Mouse (Mus musculus) MEL (cell line): ENCODE results near the gene Tas2r144. TPM values are rescaled to one million over a fixed set of nuclear protein-coding genes. Genes with fewer than 3 reads are reported as not detected.

Experiments used
- DNase-seq: peaks from one replicate; pipeline ENCODE4 v3.0.0; 2011; ENCODE audit warnings: low read depth, low spot score
- H3K27ac ChIP-seq: 2 replicates; pipeline ENCODE4 v1.5.1; 2012; ENCODE audit warnings: low read depth, mild to moderate bottlenecking, control low read depth, low read length, moderate library complexity; ENCODE audit not compliant: control insufficient read depth
- H3K27me3 ChIP-seq, 2 experiments: fragments of 150-350 bp in 1 of 2; sonication (generic) in 1 of 2; 2 replicates each; pipeline ENCODE4 v1.6.1; 2012; ENCODE audit warnings: low read length in 2 of 2, mild to moderate bottlenecking in 2 of 2, improper control_type of control experiment in 1 of 2, moderate library complexity in 1 of 2; ENCODE audit not compliant: insufficient read depth in 2 of 2, control insufficient read depth in 1 of 2
- H3K36me3 ChIP-seq, 2 experiments: 2 replicates each; pipeline ENCODE4 v1.6.1; 2012 to 2014; ENCODE audit warnings: low read length in 2 of 2, improper control_type of control experiment in 1 of 2, inconsistent platforms in 1 of 2, mild to moderate bottlenecking in 1 of 2; ENCODE audit not compliant: insufficient read depth in 2 of 2, control insufficient read depth in 1 of 2
- H3K4me1 ChIP-seq, 2 experiments: fragments of 150-350 bp in 1 of 2; sonication (generic) in 1 of 2; 2 replicates each; pipeline ENCODE4 v1.6.1; 2012; ENCODE audit warnings: low read length in 2 of 2, improper control_type of control experiment in 1 of 2, mild to moderate bottlenecking in 1 of 2; ENCODE audit not compliant: insufficient read depth in 2 of 2, control insufficient read depth in 1 of 2
- H3K4me3 ChIP-seq, 2 experiments: fragments of 150-350 bp in 1 of 2; sonication (generic) in 1 of 2; 2 replicates each; pipeline ENCODE4 v1.5.1; 2012; ENCODE audit warnings: low read depth in 2 of 2, low read length in 2 of 2, mild to moderate bottlenecking in 2 of 2, moderate library complexity in 2 of 2, control low read depth in 1 of 2, improper control_type of control experiment in 1 of 2; ENCODE audit not compliant: control insufficient read depth in 1 of 2, insufficient read depth in 1 of 2
- H3K79me2 ChIP-seq: 2 replicates; pipeline ENCODE4 v1.6.1; 2012; ENCODE audit warnings: mild to moderate bottlenecking, low read length, moderate library complexity; ENCODE audit not compliant: control insufficient read depth, poor library complexity, insufficient read depth
- H3K9ac ChIP-seq: 2 replicates; pipeline ENCODE4 v1.6.1; 2012; ENCODE audit warnings: low read depth, mild to moderate bottlenecking, control low read depth, low read length, moderate library complexity; ENCODE audit not compliant: control insufficient read depth, poor library complexity, severe bottlenecking
- H3K9me3 ChIP-seq: fragments of 150-350 bp; sonication (generic); replicated peaks from 2 replicates; pipeline ENCODE4 v1.6.1; 2012; ENCODE audit warnings: mild to moderate bottlenecking, low read length, improper control_type of control experiment, moderate library complexity; ENCODE audit not compliant: insufficient read depth
- BHLHE40 ChIP-seq: IDR thresholded peaks from 2 replicates; pipeline ENCODE4 v1.6.1; 2012; ENCODE audit warnings: low read depth, mild to moderate bottlenecking, inconsistent platforms, low read length, improper control_type of control experiment, borderline replicate concordance
- CHD1 ChIP-seq: IDR thresholded peaks from 2 replicates; pipeline ENCODE4 v1.6.1; 2012; ENCODE audit warnings: low read depth, mild to moderate bottlenecking, inconsistent platforms, low read length, improper control_type of control experiment
- CTCF ChIP-seq, 3 experiments: IDR thresholded peaks in 2 of 3; conservative IDR thresholded peaks in 1 of 3; 2 replicates each; pipeline ENCODE4 v1.5.1; 2011 to 2012; ENCODE audit warnings: low read length in 3 of 3, low read depth in 2 of 3, mild to moderate bottlenecking in 2 of 3, improper control_type of control experiment in 1 of 3, inconsistent platforms in 1 of 3, mixed read lengths in 1 of 3, moderate library complexity in 1 of 3; ENCODE audit not compliant: control insufficient read depth in 1 of 3, insufficient read depth in 1 of 3, poor library complexity in 1 of 3, severe bottlenecking in 1 of 3
- E2F4 ChIP-seq: IDR thresholded peaks from 2 replicates; pipeline ENCODE4 v1.6.1; 2011; ENCODE audit warnings: low read depth, low read length, improper control_type of control experiment, borderline replicate concordance
- EP300 ChIP-seq, 2 experiments: IDR thresholded peaks; 2 replicates each; pipeline ENCODE4 v1.6.1; 2011; ENCODE audit warnings: improper control_type of control experiment in 2 of 2, low read length in 2 of 2, low read depth in 1 of 2, mild to moderate bottlenecking in 1 of 2
- ETS1 ChIP-seq: IDR thresholded peaks from 2 replicates; pipeline ENCODE4 v1.6.1; 2012; ENCODE audit warnings: low read depth, mild to moderate bottlenecking, inconsistent platforms, low read length, improper control_type of control experiment, moderate library complexity
- GATA1 ChIP-seq: IDR thresholded peaks from 2 replicates; pipeline ENCODE4 v1.6.1; 2011; ENCODE audit warnings: low read depth, low read length, improper control_type of control experiment
- HCFC1 ChIP-seq: IDR thresholded peaks from 2 replicates; pipeline ENCODE4 v1.6.1; 2012; ENCODE audit warnings: low read depth, mild to moderate bottlenecking, inconsistent platforms, low read length, improper control_type of control experiment, moderate library complexity
- JUND ChIP-seq: IDR thresholded peaks from 2 replicates; pipeline ENCODE4 v1.6.1; 2011; ENCODE audit warnings: low read depth, mild to moderate bottlenecking, improper control_type of control experiment, low read length
- KAT2A ChIP-seq: conservative IDR thresholded peaks from 2 replicates; pipeline ENCODE4 v1.6.1; 2012; ENCODE audit warnings: low read depth, low read length, improper control_type of control experiment, inconsistent platforms
- MAX ChIP-seq: IDR thresholded peaks from 2 replicates; pipeline ENCODE4 v1.6.1; 2011; ENCODE audit warnings: low read length, improper control_type of control experiment
- MAZ ChIP-seq: IDR thresholded peaks from 2 replicates; pipeline ENCODE4 v1.6.1; 2012; ENCODE audit warnings: low read depth, mild to moderate bottlenecking, inconsistent platforms, low read length, improper control_type of control experiment
- MXI1 ChIP-seq: IDR thresholded peaks from 2 replicates; pipeline ENCODE4 v1.6.1; 2011; ENCODE audit warnings: mild to moderate bottlenecking, low read depth, low read length, improper control_type of control experiment
- MYB ChIP-seq: IDR thresholded peaks from 2 replicates; pipeline ENCODE4 v1.6.1; 2011; ENCODE audit warnings: mild to moderate bottlenecking, low read depth, low read length, improper control_type of control experiment
- MYC ChIP-seq: IDR thresholded peaks from 2 replicates; pipeline ENCODE4 v1.6.1; 2011; ENCODE audit warnings: low read depth, mild to moderate bottlenecking, low read length, improper control_type of control experiment, moderate library complexity
- NELFE ChIP-seq: IDR thresholded peaks from 2 replicates; pipeline ENCODE4 v1.6.1; 2011; ENCODE audit warnings: low read depth, low read length, improper control_type of control experiment
- POLR2A ChIP-seq, 2 experiments: IDR thresholded peaks; 2 replicates each; pipeline ENCODE4 v1.6.1; 2011 to 2012; ENCODE audit warnings: low read length in 2 of 2, mild to moderate bottlenecking in 2 of 2, control low read depth in 1 of 2, improper control_type of control experiment in 1 of 2, low read depth in 1 of 2, moderate library complexity in 1 of 2; ENCODE audit not compliant: control insufficient read depth in 1 of 2, insufficient read depth in 1 of 2, poor library complexity in 1 of 2
- SIN3A ChIP-seq: IDR thresholded peaks from 2 replicates; pipeline ENCODE4 v1.6.1; 2012; ENCODE audit warnings: low read length, improper control_type of control experiment, inconsistent platforms
- SMC3 ChIP-seq: IDR thresholded peaks from 2 replicates; pipeline ENCODE4 v1.6.1; 2011; ENCODE audit warnings: low read depth, low read length, improper control_type of control experiment
- TAL1 ChIP-seq: IDR thresholded peaks from 2 replicates; pipeline ENCODE4 v1.6.1; 2012; ENCODE audit warnings: mild to moderate bottlenecking, inconsistent platforms, low read length, moderate library complexity, mixed read lengths
- TBP ChIP-seq: IDR thresholded peaks from 2 replicates; pipeline ENCODE4 v1.8.0; 2011; ENCODE audit warnings: low read depth, low read length, improper control_type of control experiment
- TCF12 ChIP-seq: IDR thresholded peaks from 2 replicates; pipeline ENCODE4 v1.6.1; 2014; ENCODE audit warnings: low read depth, mild to moderate bottlenecking, inconsistent platforms, low read length, improper control_type of control experiment, moderate library complexity
- UBTF ChIP-seq: IDR thresholded peaks from 2 replicates; pipeline ENCODE4 v1.6.1; 2012; ENCODE audit warnings: low read depth, mild to moderate bottlenecking, inconsistent platforms, low read length, improper control_type of control experiment, moderate library complexity, borderline replicate concordance; ENCODE audit not compliant: insufficient read depth
- USF2 ChIP-seq, 2 experiments: IDR thresholded peaks; 2 replicates each; pipeline ENCODE4 v1.6.1; 2011 to 2012; ENCODE audit warnings: improper control_type of control experiment in 2 of 2, low read length in 2 of 2, borderline replicate concordance in 1 of 2, inconsistent platforms in 1 of 2, low read depth in 1 of 2, mild to moderate bottlenecking in 1 of 2; ENCODE audit not compliant: insufficient read depth in 1 of 2
- ZC3H11A ChIP-seq: IDR thresholded peaks from 2 replicates; pipeline ENCODE4 v1.6.1; 2012; ENCODE audit warnings: low read depth, mild to moderate bottlenecking, inconsistent platforms, low read length, improper control_type of control experiment
- ZKSCAN1 ChIP-seq: IDR thresholded peaks from 2 replicates; pipeline ENCODE4 v1.6.1; 2012; ENCODE audit warnings: low read depth, mild to moderate bottlenecking, inconsistent platforms, low read length, improper control_type of control experiment, moderate library complexity
- ZMIZ1 ChIP-seq: IDR thresholded peaks from 2 replicates; pipeline ENCODE4 v1.6.1; 2012; ENCODE audit warnings: low read depth, mild to moderate bottlenecking, inconsistent platforms, low read length, improper control_type of control experiment, moderate library complexity
- ZNF384 ChIP-seq: IDR thresholded peaks from 2 replicates; pipeline ENCODE4 v1.6.1; 2012; ENCODE audit warnings: low read depth, mild to moderate bottlenecking, inconsistent platforms, low read length, improper control_type of control experiment
- polyA plus RNA-seq, 2 experiments: library from polyadenylated mRNA; stranded (reverse) in 1 of 2; unstranded in 1 of 2; fragments of >175 nt in 1 of 2; fragments of >200 nt in 1 of 2; gene quantifications; 2 replicates each; pipeline versions ENCODE4 v1.2.1 to v1.2.4; 2012; ENCODE audit warnings: low replicate concordance in 2 of 2, low read depth in 1 of 2; ENCODE audit not compliant: insufficient read length in 2 of 2, insufficient read depth in 1 of 2, missing spikeins in 1 of 2
- total RNA-seq: library from RNA; depleted of rRNA; stranded (reverse); fragments of 300-350 nt; gene quantifications from 2 replicates; pipeline ENCODE4 v1.2.3, GENCODE M21; 2012

Tas2r144 gene
- total and polyA plus RNA-seq, 3 experiments, result not detected

DNA sequence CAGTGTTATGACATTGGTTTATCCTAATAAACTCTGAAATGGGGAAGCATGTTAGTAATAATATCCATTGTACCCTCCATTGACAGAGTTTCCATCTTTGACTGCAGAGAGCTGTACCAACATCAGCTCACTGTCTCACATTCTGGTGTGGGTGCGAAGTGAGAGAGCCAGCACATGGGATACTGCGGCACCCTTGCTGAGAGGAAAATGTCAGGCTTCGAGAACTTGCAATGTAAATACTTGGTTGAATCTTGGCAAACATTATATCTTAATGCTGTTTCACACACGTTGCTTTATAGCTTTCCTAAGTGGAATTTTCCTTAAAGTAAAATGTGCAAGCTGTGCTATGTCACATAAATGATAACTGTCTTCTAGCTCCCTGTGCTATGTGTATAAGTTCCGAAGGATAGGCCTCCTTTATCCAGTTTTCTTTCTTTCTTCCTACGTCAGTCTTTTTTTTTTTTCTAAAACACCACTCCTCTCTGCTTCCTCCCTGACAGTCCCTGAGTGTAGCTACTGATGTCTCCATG, 22.2 kb downstream of the Tas2r144 start:
- Histone ChIP-seq H3K9me3 (no peaks in the 10 kb centered on the region), H3K9ac (no peak overlapping the region), H3K27me3 (peaks cover 6 to 7% of the 10 kb centered on the region in 2 experiments), H3K4me1 (no peaks in the 10 kb centered on the region), H3K4me3 (no peak overlapping the region), H3K36me3 (no peaks in the 10 kb centered on the region), H3K79me2 (no peaks in the 10 kb centered on the region)
- no peak for DNase-seq
- TF ChIP-seq ZMIZ1, result no peak
- TF ChIP-seq CHD1, result no peak
- TF ChIP-seq MYC, result no peak
- TF ChIP-seq JUND, result no peak
- TF ChIP-seq EP300 (IDR thresholded peaks at IDR 0.05; ENCODE audit: low read depth in 1 of 2, low read length in 2 of 2), result no peak
- TF ChIP-seq MXI1, result no peak
- no peak for TF ChIP-seq MYB
- TF ChIP-seq SIN3A, result no peak
- TF ChIP-seq ZC3H11A, result no peak
- TF ChIP-seq ETS1, result no peak
- no peak for TF ChIP-seq MAX
- no peak for TF ChIP-seq SMC3
- TF ChIP-seq ZNF384, result no peak
- no peak for TF ChIP-seq ZKSCAN1
- TF ChIP-seq CTCF (IDR thresholded peaks at IDR 0.05 in 2 of 3, conservative IDR thresholded peaks at IDR 0.05 in 1 of 3; ENCODE audit: control insufficient read depth in 1 of 3, insufficient read depth in 1 of 3, low read depth in 2 of 3, low read length in 3 of 3, poor library complexity in 1 of 3, severe bottlenecking in 1 of 3), result no peak
- TF ChIP-seq, all 39 proteins: peak for 0
- no peak overlapping the region for H3K27ac ChIP-seq

GRCm38 (mm10) chr6:42241311-42242045, 26.4 kb downstream of the Tas2r144 start:
- H3K4me3 ChIP-seq, result no peak overlapping the region
- H3K27ac ChIP-seq, result no peak overlapping the region
- H3K9ac ChIP-seq, result no peak overlapping the region

More at GRCm38 (mm10) chr6:42241311-42242045, 26.4 kb downstream of the Tas2r144 start:
- DNase-seq, result no peak
- Histone ChIP-seq H3K27me3 (peaks cover 1 to 3% of the 10 kb centered on the region in 2 experiments; a peak in 3 of 4 replicates), H3K79me2 (no peaks in the 10 kb centered on the region)
- no peak for TF ChIP-seq MYC
- no peak for TF ChIP-seq POLR2A (IDR thresholded peaks at IDR 0.05; ENCODE audit: control insufficient read depth in 1 of 2, insufficient read depth in 1 of 2, low read depth in 1 of 2, low read length in 2 of 2, poor library complexity in 1 of 2)
- no peak for TF ChIP-seq TBP
- no peak for TF ChIP-seq USF2 (IDR thresholded peaks at IDR 0.05; ENCODE audit: borderline replicate concordance in 1 of 2, insufficient read depth in 1 of 2, low read depth in 1 of 2, low read length in 2 of 2)
- no peak for TF ChIP-seq ZC3H11A
- no peak for TF ChIP-seq E2F4
- no peak for TF ChIP-seq ETS1
- TF ChIP-seq TCF12, result no peak
- no peak for TF ChIP-seq CHD1
- TF ChIP-seq GATA1, result no peak
- no peak for TF ChIP-seq KAT2A
- no peak for TF ChIP-seq BHLHE40
- TF ChIP-seq MYB, result no peak
- TF ChIP-seq MAZ, result no peak
- no peak for TF ChIP-seq TAL1
- no peak for TF ChIP-seq ZKSCAN1
- TF ChIP-seq ZMIZ1, result no peak
- TF ChIP-seq NELFE, result no peak
- TF ChIP-seq UBTF, result no peak
- no peak for TF ChIP-seq HCFC1
- TF ChIP-seq, all 39 proteins: peak for 0
- no peaks in the 10 kb centered on the region; a peak in 1 of 4 replicates for H3K4me1 ChIP-seq
- no peaks in the 10 kb centered on the region for H3K9me3 ChIP-seq
- H3K36me3 ChIP-seq, result no peaks in the 10 kb centered on the region
